Mouse (Mus musculus) heart, adult 2 months (tissue): ENCODE measurements at regions not wholly inside any gene's neighbourhood (a gene's known extent, or its start where the extent isn't known, plus 50 kb on each side); places are given as distances from the start of the nearest gene placed in this dataset.

Source experiments
- CTCF ChIP-seq: fragments of 200-600 bp; IDR thresholded peaks from 2 replicates; pipeline ENCODE4 v1.8.1; 2022; ENCODE audit warnings: antibody characterized with exemption, mild to moderate bottlenecking, moderate library complexity
- EP300 ChIP-seq: fragments of 200-500 bp; IDR thresholded peaks from 2 replicates; pipeline ENCODE4 v1.6.1; 2011; ENCODE audit warnings: low read depth, low read length, control low read depth; ENCODE audit not compliant: insufficient read depth
- POLR2A ChIP-seq: fragments of 200-500 bp; IDR thresholded peaks from 2 replicates; pipeline ENCODE4 v1.6.1; 2011; ENCODE audit warnings: mild to moderate bottlenecking, low read depth, low read length, control low read depth; ENCODE audit not compliant: insufficient read depth

GRCm38 (mm10) chr8:99681673-99682072 lies 265.4 kb upstream of the Cdh8 start:
- TF ChIP-seq POLR2A (no peak), CTCF (no peak), EP300 (no peak)
